Mouse (Mus musculus) G1E-ER4 (cell line): ENCODE measurements around the gene Rgs11. TPM values are rescaled to one million over a fixed set of nuclear protein-coding genes. Genes with fewer than 3 reads are reported as not detected.

Experiments
- GATA1 ChIP-seq: IDR thresholded peaks from one replicate; pipeline ENCODE4 v1.8.0; 2012; ENCODE audit warnings: low read length, inconsistent platforms
- polyA plus RNA-seq: library from polyadenylated mRNA; stranded (reverse); fragments of >175 nt; gene quantifications from 2 replicates; pipeline ENCODE4 v1.2.3, GENCODE M21; 2012

Rgs11 gene
- polyA plus RNA-seq, 1 experiment, result 8.7 TPM

GRCm38 (mm10) chr17:26253399-26253798 is 50.6 kb downstream of the Rgs11 start:
- TF ChIP-seq GATA1, result no peak

- TF ChIP-seq GATA1, result no peak
Measured at GRCm38 (mm10) chr17:26255313-26255712, 52.6 kb downstream of the Rgs11 start.

Other genes with a start within 250 kb of the Rgs11 start
- 46.6 and 49.5 TPM in 2 replicates for gene Capn15, start 217.2 kb upstream of the Rgs11 start, polyA plus RNA-seq
- 12.7 and 17.0 TPM in 2 replicates for gene Rab11fip3, start 133.4 kb upstream of the Rgs11 start, polyA plus RNA-seq
- 0.24 and 0.41 TPM in 2 replicates for gene Decr2, start 112.6 kb upstream of the Rgs11 start, polyA plus RNA-seq
- gene Nme4, start 107.3 kb upstream of the Rgs11 start, polyA plus RNA-seq, result 120 and 155 TPM in 2 replicates
- gene Tmem8, start 89.7 kb upstream of the Rgs11 start, polyA plus RNA-seq, result 1.8 and 2.1 TPM in 2 replicates
- gene Mrpl28, start 79.5 kb upstream of the Rgs11 start, polyA plus RNA-seq, result 257 and 305 TPM in 2 replicates
- gene Axin1, start 64.3 kb upstream of the Rgs11 start, polyA plus RNA-seq, result 45.3 and 47.1 TPM in 2 replicates
- 3.8 and 5.2 TPM in 2 replicates for gene Pdia2, start 3.9 kb upstream of the Rgs11 start, polyA plus RNA-seq
- gene Arhgdig, start 4.8 kb downstream of the Rgs11 start, polyA plus RNA-seq, result 31.2 and 41.8 TPM in 2 replicates
- gene Fam234a, start 41.3 kb downstream of the Rgs11 start, polyA plus RNA-seq, result 2.9 and 4.5 TPM in 2 replicates
- 50.6 and 64.4 TPM in 2 replicates for gene Luc7l, start 49.9 kb downstream of the Rgs11 start, polyA plus RNA-seq
- not detected in 2 replicates for gene Neurl1b, start 211.9 kb downstream of the Rgs11 start, polyA plus RNA-seq